Mouse (Mus musculus) c-Kit-positive CD71-positive TER-119-negative erythroid progenitor cells, embryonic 14.5 days (primary cell): Measurements from ENCODE around the gene Bbc3.
"Not testable (repeated sequence)": the region's sequence is repeated elsewhere in the genome, so short reads cannot be mapped to it uniquely, and the experiment has no call there.

Experiments used
- DNase-seq: peaks from one replicate; pipeline ENCODE4 v3.0.0-alpha.2; 2013; ENCODE audit warnings: low read depth

The Bbc3 gene

GRCm38 (mm10) chr7:16294837-16295236 is 13.4 kb upstream of the Bbc3 start:
- DNase-seq = peak; percentile 96

- peak; percentile 81 for DNase-seq
Measured at GRCm38 (mm10) chr7:16295321-16295900, 12.8 kb upstream of the Bbc3 start.

GRCm38 (mm10) chr7:16296146-16296545 is 12.0 kb upstream of the Bbc3 start:
- peak; percentile 61 for DNase-seq

GRCm38 (mm10) chr7:16296766-16297390 is 11.3 kb upstream of the Bbc3 start:
- peak; percentile 74 for DNase-seq

GRCm38 (mm10) chr7:16297616-16298015 is 10.6 kb upstream of the Bbc3 start:
- DNase-seq = no peak

GRCm38 (mm10) chr7:16298927-16299326 is 9.3 kb upstream of the Bbc3 start:
- no peak for DNase-seq

- DNase-seq = no peak
Measured at GRCm38 (mm10) chr7:16299419-16300035, 8.7 kb upstream of the Bbc3 start.

GRCm38 (mm10) chr7:16307141-16307540 is 1.1 kb upstream of the Bbc3 start:
- not testable (repeated sequence) for DNase-seq

GRCm38 (mm10) chr7:16308555-16309317 is 543 bp downstream of the Bbc3 start:
- no peak for DNase-seq

- peak; percentile 63 for DNase-seq
Measured at GRCm38 (mm10) chr7:16309318-16310019, 1.3 kb downstream of the Bbc3 start.

- DNase-seq = peak; percentile 77
Measured at GRCm38 (mm10) chr7:16310020-16310520, 1.9 kb downstream of the Bbc3 start.

- DNase-seq = peak; percentile 49
Measured at GRCm38 (mm10) chr7:16310521-16311452, 2.6 kb downstream of the Bbc3 start.

- DNase-seq = peak; percentile 40
Measured at GRCm38 (mm10) chr7:16311453-16312004, 3.3 kb downstream of the Bbc3 start.

- DNase-seq = no peak
Measured at GRCm38 (mm10) chr7:16312011-16312671, 3.9 kb downstream of the Bbc3 start.

GRCm38 (mm10) chr7:16312672-16313311 is 4.6 kb downstream of the Bbc3 start:
- peak; percentile 51 for DNase-seq

GRCm38 (mm10) chr7:16313481-16314220 is 5.5 kb downstream of the Bbc3 start:
- peak; percentile 63 for DNase-seq

GRCm38 (mm10) chr7:16314221-16314775 is 6.1 kb downstream of the Bbc3 start:
- DNase-seq = no peak

- no peak for DNase-seq
Measured at GRCm38 (mm10) chr7:16315222-16315759, 7.1 kb downstream of the Bbc3 start.
